Mouse (Mus musculus) adrenal gland (tissue): Measurements from ENCODE around the gene Gm7257.

ENCODE experiments used
- intact Hi-C: fragments of 180-260 bp; cut with DNase I; formaldehyde crosslinking; loops from one replicate; pipeline ENCODE4 v1.15.1; 2025
- long read RNA-seq, 2 experiments: library from polyadenylated mRNA; unstranded; transcript quantifications; one replicate each; pipeline ENCODE4 v2.0.0; 2020; ENCODE audit warnings: borderline replicate concordance in 1 of 2; ENCODE audit not compliant: insufficient replicate concordance in 1 of 2

Gene Gm7257
- long read RNA-seq, experiment 1: 0 reads
- long read RNA-seq, experiment 2: 0 reads

DNA sequence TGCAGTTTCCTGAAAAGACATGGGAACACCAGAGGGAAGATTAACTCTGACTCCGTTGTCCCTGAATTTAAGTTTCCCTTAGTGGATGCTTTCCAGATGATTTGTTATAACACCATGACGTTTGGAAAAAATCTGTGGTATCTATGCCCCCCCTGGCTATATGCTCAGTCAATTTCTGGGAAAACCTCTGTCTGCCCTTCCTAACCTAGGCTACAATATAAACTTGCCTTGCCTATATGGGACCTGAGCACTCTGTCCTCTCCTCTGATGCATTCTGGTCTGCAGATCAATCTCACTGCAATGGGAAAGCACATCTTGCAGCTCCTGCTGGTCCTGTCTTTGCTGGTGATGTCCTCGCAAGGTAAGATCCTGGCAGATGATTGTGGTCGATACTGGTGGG lies at the start of gene Gm7257:
Gene Gm7257 (plus strand): TSS at position 301 of the 400 bp plus-strand sequence.
- intact Hi-C loops: loop anchor here (10.0 kb wide), 1 partner anchor 253 kb away; no protein-coding TSS in a partner anchor

DNA sequence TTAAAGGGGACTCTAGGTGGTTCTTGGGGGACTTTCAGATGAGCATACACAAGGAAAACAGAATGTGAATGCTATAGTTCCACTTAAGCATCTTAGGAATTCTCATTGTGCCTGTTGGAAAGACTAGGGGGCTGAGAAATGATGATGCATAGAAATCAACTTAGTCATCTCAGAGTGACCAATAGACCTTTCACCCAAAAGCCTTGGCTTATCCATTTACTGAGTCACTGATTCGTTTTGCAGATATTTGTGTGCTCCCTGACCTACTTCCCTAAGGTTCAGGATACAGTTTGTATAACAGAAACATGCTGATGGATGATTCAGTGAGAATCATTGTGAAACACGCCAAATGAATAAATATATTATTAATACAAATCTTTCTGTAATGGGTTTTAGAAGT lies 28.7 kb upstream of the Gm7257 start:
- intact Hi-C loops: no loop called here

DNA sequence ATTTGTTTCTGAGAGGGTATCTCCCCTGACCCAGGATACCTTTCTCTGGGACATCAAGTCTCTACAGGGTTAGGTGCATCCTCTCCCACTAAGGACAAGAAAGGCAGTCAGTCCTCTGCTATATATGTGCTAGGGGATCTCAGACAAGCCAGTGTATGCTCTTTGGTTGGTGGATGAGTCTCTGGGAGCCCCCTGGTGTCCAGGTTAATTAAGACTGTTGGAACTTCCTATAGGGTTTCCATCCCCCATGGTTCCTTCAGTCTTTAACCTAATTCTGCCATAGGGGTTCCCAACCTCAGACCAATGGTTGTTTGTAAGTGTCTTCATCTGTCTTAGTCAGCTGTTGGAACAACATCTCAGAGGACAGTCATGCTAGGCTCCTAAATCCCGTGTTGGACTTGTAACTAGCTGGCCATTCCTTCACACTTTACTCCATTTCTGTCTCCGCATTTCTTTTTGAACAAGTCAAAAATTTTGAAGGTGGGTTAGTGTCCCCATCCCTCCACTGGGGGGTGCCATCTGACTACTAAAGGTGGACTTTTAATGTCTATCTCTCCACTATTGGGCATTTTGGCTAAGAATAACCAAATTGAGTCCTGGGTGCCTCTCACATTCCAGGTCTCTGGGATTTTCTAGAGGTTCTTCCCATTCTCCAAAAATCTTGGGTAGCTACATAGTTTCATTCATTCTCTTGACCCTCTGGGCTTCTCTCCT lies 3.5 kb downstream of the Gm7257 start:
- intact Hi-C loops: loop anchor here (10.0 kb wide), 1 partner anchor 250 kb away; no protein-coding TSS in a partner anchor

DNA sequence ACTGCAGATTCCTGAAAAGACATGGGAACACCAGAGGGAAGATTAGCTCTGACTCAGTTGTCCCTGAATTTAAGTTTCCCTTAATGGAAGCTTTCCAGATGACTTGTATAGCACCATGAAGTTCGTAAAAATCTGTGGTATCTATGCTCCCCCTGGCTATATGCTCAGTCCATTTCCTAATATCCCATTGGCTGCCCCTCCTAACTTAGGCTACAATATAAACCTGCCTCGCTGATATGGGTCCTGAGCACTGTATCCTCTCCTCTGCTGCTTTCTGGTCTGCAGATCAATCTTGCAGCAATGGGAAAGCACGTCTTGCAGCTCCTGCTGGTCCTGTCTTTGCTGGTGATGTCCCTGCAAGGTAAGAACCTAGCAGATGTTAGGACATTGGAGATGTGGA lies 43.7 kb downstream of the Gm7257 start, which contains the start of gene Gm9513:
Gene Gm9513 (plus strand): TSS at position 301 of the 400 bp plus-strand sequence.
- intact Hi-C loops: no loop called here
